Mouse (Mus musculus) bone marrow macrophage, adult 2 months (primary cell): ENCODE data around the gene Rbm4.

ENCODE experiments used
- CTCF ChIP-seq: IDR thresholded peaks from 2 replicates; pipeline ENCODE4 v1.5.1; 2012; ENCODE audit warnings: low read depth, mild to moderate bottlenecking, low read length, moderate library complexity
- POLR2A ChIP-seq: IDR thresholded peaks from 2 replicates; pipeline ENCODE4 v1.6.1; 2012; ENCODE audit warnings: mild to moderate bottlenecking, low read depth, low read length, borderline replicate concordance

DNA sequence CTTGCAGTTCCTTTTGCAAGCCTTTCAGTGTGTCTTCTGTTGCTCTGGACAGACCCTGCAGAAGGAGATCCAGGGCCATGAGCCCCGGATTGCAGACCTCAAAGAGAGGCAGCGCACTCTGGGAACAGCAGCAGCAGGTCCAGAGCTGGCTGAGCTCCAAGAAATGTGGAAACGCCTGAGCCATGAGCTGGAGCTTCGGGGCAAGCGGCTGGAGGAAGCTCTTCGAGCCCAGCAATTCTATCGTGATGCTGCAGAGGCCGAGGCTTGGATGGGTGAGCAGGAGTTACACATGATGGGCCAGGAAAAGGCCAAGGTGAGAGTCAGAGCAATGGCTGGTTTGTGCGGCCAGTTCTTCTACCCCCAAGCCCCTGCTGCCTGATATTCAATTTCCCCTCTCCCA lies 48.6 kb downstream of the Rbm4 start:
- no peak for TF ChIP-seq CTCF
- TF ChIP-seq POLR2A = no peak
